Mouse (Mus musculus) limb, embryonic 14.5 days (tissue): ENCODE measurements around the gene Tmem100. TPM values are rescaled to one million over a fixed set of nuclear protein-coding genes. Genes with fewer than 3 reads are reported as not detected.

Experiments
- ATAC-seq: fragments of 200-750 bp; cut with Nextera tagmentation; 2 replicates; pipeline ENCODE4 v1.8.0; 2017; ENCODE audit warnings: low read depth, moderate number of reproducible peaks, moderate TSS enrichment; ENCODE audit not compliant: low FRiP score
- DNase-seq: peaks from one replicate; pipeline ENCODE4 v3.0.0-alpha.2; 2015; ENCODE audit warnings: low spot score
- H3K27ac ChIP-seq: fragments of 300-500 bp; sonication (generic); replicated peaks from 2 replicates; pipeline ENCODE4 v1.5.1; 2014; ENCODE audit warnings: low read depth, mild to moderate bottlenecking, low read length, moderate library complexity, mixed read lengths
- H3K27me3 ChIP-seq: fragments of 300-500 bp; sonication (generic); 2 replicates; pipeline ENCODE4 v1.6.1; 2014; ENCODE audit warnings: low read length, mixed read lengths; ENCODE audit not compliant: control insufficient read depth, insufficient read depth
- H3K36me3 ChIP-seq: fragments of 300-500 bp; sonication (generic); 2 replicates; pipeline ENCODE4 v1.6.1; 2014; ENCODE audit warnings: mild to moderate bottlenecking, low read length, moderate library complexity, mixed read lengths; ENCODE audit not compliant: control insufficient read depth, insufficient read depth
- H3K4me1 ChIP-seq: fragments of 300-500 bp; sonication (generic); 2 replicates; pipeline ENCODE4 v1.6.1; 2014; ENCODE audit warnings: antibody characterized with exemption, low read length, mixed read lengths; ENCODE audit not compliant: control insufficient read depth, insufficient read depth
- H3K4me2 ChIP-seq: fragments of 300-500 bp; sonication (generic); replicated peaks from 2 replicates; pipeline ENCODE4 v1.6.1; 2014; ENCODE audit warnings: low read depth, mild to moderate bottlenecking, low read length, moderate library complexity; ENCODE audit not compliant: severe bottlenecking
- H3K4me3 ChIP-seq: fragments of 300-500 bp; sonication (generic); replicated peaks from 2 replicates; pipeline ENCODE4 v1.5.1; 2014; ENCODE audit warnings: low read length
- H3K9ac ChIP-seq: fragments of 300-500 bp; sonication (generic); 2 replicates; pipeline ENCODE4 v1.6.1; 2014; ENCODE audit warnings: mild to moderate bottlenecking, low read depth, low read length, moderate library complexity; ENCODE audit not compliant: severe bottlenecking
- H3K9me3 ChIP-seq: fragments of 300-500 bp; sonication (generic); 2 replicates; pipeline ENCODE4 v1.6.1; 2016; ENCODE audit warnings: low read length; ENCODE audit not compliant: control insufficient read depth
- POLR2A ChIP-seq: fragments of 200-500 bp; IDR thresholded peaks from 2 replicates; pipeline ENCODE4 v1.8.0; 2012; ENCODE audit warnings: inconsistent platforms, mild to moderate bottlenecking, moderate library complexity, borderline replicate concordance; ENCODE audit not compliant: insufficient read depth, insufficient read length; ENCODE audit errors: extremely low read depth
- WGBS: fragments of 180-500 bp; shearing (Covaris S2); extraction: QIAGEN DNeasy Blood & Tissue Kit; methylation state at CpG from one replicate; pipeline ENCODE4 v1.1.7; 2014; 5-methylcytosine and 5-hydroxymethylcytosine counted together
- polyA plus RNA-seq, 2 experiments: library from polyadenylated mRNA; depleted of rRNA in 1 of 2; stranded (reverse) in 1 of 2; unstranded in 1 of 2; fragments of >200 nt; fragmentation: Nextera tagmentation in 1 of 2; extraction: Ambion mirVana in 1 of 2; gene quantifications; 2 replicates each; pipeline versions ENCODE4 v1.2.1 to v1.2.3; 2012 to 2014

Tmem100 gene
- polyA plus RNA-seq, 2 experiments: 16.4 to 23.9 TPM

GRCm38 (mm10) chr11:90034646-90035045, 4.5 kb downstream of the Tmem100 start:
- Histone ChIP-seq H3K27ac (no peak overlapping the region), H3K27me3 (no peaks in the 10 kb centered on the region), H3K9me3 (no peaks in the 10 kb centered on the region), H3K4me2 (no peak overlapping the region), H3K36me3 (no peaks in the 10 kb centered on the region; the same call in 1 of the 2 replicates), H3K4me1 (peaks cover 20% of the 10 kb centered on the region), H3K4me3 (no peak overlapping the region), H3K9ac (no peak overlapping the region)
- no peak for ATAC-seq
- no peak for DNase-seq
- whole genome bisulfite sequencing: 82% methylated on average over 12 of the region's 12 CpGs
- no peak for TF ChIP-seq POLR2A

DNA sequence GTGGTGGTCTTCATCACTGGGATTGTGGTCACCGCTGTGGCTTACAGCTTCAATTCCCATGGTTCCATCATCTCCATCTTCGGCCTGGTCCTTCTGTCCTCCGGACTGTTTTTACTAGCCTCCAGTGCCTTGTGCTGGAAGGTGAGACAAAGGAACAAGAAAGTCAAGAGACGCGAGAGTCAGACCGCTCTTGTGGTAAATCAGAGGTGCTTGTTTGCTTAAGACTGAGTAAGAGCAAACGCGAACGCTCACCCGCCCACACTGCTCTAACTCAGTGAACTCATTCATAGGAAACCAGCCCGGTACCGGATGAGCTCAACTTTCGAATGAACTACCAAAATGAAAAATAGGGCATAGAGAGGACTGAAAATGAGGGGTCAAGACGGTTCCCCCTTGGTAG, 5.4 kb downstream of the Tmem100 start:
- DNase-seq (no peak), ATAC-seq (no peak)
- peaks cover 13% of the 10 kb centered on the region; the same call in 1 of the 2 replicates for H3K4me1 ChIP-seq
- H3K36me3 ChIP-seq: no peaks in the 10 kb centered on the region; the same call in 1 of the 2 replicates
- no peak overlapping the region for H3K9ac ChIP-seq
- no peaks in the 10 kb centered on the region for H3K27me3 ChIP-seq
- no peak for TF ChIP-seq POLR2A
- no peaks in the 10 kb centered on the region for H3K9me3 ChIP-seq
- no peak overlapping the region for H3K27ac ChIP-seq
- 92% methylated on average over 14 of the region's 14 CpGs for WGBS
- H3K4me3 ChIP-seq: no peak overlapping the region
- no peak overlapping the region for H3K4me2 ChIP-seq

- DNase-seq (no peak), ATAC-seq (no peak)
- 87% methylated on average over 4 of the region's 4 CpGs for WGBS
- H3K4me1 ChIP-seq: peaks cover 9% of the 10 kb centered on the region; the same call in 1 of the 2 replicates
- no peak overlapping the region for H3K27ac ChIP-seq
- H3K4me3 ChIP-seq: no peak overlapping the region
- no peaks in the 10 kb centered on the region for H3K27me3 ChIP-seq
- no peaks in the 10 kb centered on the region for H3K9me3 ChIP-seq
- no peaks in the 10 kb centered on the region; the same call in 1 of the 2 replicates for H3K36me3 ChIP-seq
- no peak for TF ChIP-seq POLR2A
- H3K9ac ChIP-seq: no peak overlapping the region
- no peak overlapping the region for H3K4me2 ChIP-seq
Measured at GRCm38 (mm10) chr11:90036416-90036815, 6.3 kb downstream of the Tmem100 start.

DNA sequence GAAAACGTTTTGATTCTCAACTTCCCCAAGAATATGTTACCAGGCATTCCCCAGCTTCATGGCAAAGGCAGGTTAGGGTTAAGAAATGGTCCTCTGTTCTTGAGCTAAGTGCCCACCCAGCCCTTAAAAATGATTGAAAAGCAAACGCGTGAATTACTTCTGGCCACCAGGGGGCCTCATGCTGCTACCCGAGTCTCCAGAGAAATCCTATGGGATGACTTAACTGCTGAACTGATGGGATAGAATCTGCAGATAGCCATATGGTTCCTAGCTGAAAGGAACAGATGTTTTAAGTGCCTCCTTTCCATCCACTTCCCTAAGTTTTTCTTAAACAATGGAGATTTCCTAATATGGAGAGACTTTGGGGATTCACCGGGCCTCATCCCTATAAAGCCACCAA, 7.9 kb downstream of the Tmem100 start:
- H3K4me1 ChIP-seq: peaks cover 4% of the 10 kb centered on the region; the same call in 1 of the 2 replicates
- H3K9ac ChIP-seq: no peak overlapping the region
- H3K36me3 ChIP-seq: no peaks in the 10 kb centered on the region; the same call in 1 of the 2 replicates
- H3K9me3 ChIP-seq: no peaks in the 10 kb centered on the region
- H3K27me3 ChIP-seq: no peaks in the 10 kb centered on the region
- DNase-seq (peak; percentile 70), ATAC-seq (no peak; the same call in 1 of the 2 replicates)
- TF ChIP-seq POLR2A: no peak
- 19% methylated on average over 5 of the region's 5 CpGs for WGBS
- no peak overlapping the region for H3K4me2 ChIP-seq
- no peak overlapping the region for H3K27ac ChIP-seq
- no peak overlapping the region for H3K4me3 ChIP-seq

DNA sequence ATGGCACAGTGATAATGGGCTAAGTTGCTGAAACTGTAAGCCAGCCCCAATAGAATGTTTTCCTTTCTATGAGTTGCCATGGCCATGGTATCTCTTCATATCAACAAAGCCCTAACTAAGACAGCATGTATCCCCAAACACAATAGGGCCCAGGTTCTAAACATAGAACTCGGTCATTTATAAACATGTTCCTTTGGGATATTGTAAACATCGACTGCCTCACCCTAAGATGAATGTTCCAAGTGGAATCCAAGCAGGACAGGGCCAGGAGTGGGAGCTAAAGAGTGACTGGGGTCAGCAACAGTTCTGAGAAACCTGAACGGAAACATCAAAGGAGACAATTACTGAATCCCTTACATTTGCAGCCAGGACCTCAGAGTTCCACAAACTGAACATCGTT, 14.3 kb downstream of the Tmem100 start:
- H3K27ac ChIP-seq: no peak overlapping the region
- DNase-seq (no peak), ATAC-seq (no peak)
- 78% methylated on average over 4 of the region's 4 CpGs for WGBS
- no peaks in the 10 kb centered on the region for H3K9me3 ChIP-seq
- no peak overlapping the region for H3K4me3 ChIP-seq
- no peaks in the 10 kb centered on the region for H3K27me3 ChIP-seq
- H3K9ac ChIP-seq: no peak overlapping the region
- H3K36me3 ChIP-seq: no peaks in the 10 kb centered on the region
- no peak overlapping the region for H3K4me2 ChIP-seq
- TF ChIP-seq POLR2A: no peak
- H3K4me1 ChIP-seq: no peaks in the 10 kb centered on the region

GRCm38 (mm10) chr11:90046211-90046610, 16.1 kb downstream of the Tmem100 start:
- WGBS: 21% methylated on average over 7 of the region's 7 CpGs
- ATAC-seq (no peak), DNase-seq (no peak)
- no peak overlapping the region for H3K4me3 ChIP-seq
- TF ChIP-seq POLR2A: no peak
- no peaks in the 10 kb centered on the region for H3K36me3 ChIP-seq
- no peaks in the 10 kb centered on the region for H3K27me3 ChIP-seq
- H3K4me2 ChIP-seq: no peak overlapping the region
- H3K27ac ChIP-seq: no peak overlapping the region
- H3K9me3 ChIP-seq: no peaks in the 10 kb centered on the region
- H3K4me1 ChIP-seq: no peaks in the 10 kb centered on the region
- H3K9ac ChIP-seq: no peak overlapping the region
